Mouse (Mus musculus): ENCODE measurements at regions not wholly inside any gene's neighbourhood (a gene's known extent, or its start where the extent isn't known, plus 50 kb on each side); places are given as distances from the start of the nearest gene placed in this dataset.

DNA sequence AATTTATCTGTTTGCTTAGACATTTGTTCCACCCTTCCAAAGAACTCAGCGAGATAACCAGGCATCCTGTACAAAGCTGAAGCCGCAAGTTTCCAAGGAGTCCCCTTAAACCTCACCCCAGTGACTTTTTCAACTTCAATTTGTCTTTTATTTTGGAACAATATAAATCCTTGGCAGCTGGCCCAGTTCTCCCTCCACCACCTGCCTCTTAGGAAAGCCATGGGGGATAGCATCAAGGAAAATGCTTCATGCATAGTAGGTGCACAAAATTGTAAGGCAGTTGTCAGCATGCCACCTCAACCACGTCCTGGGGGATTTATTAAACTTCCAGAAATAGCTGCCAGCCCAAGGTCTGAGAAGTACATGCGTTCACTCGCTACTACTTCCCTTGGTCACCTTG lies 214.1 kb upstream of the Usp24 start:
- ATAC-seq (ENCODE audit: insufficient number of reproducible peaks, insufficient read depth, low FRiP score, low read depth): no peak
- no peak overlapping the region for H3K9ac ChIP-seq (ENCODE audit: low read length)
- no peaks in the 10 kb centered on the region for H3K27me3 ChIP-seq (ENCODE audit: control insufficient read depth, insufficient read depth, low read length)
- H3K4me3 ChIP-seq (ENCODE audit: control insufficient read depth in 1 of 2, insufficient read depth in 1 of 2, low read depth in 1 of 2, low read length in 2 of 2): no peak overlapping the region
- 0 out of 2 replicates have a peak, but pooled peaks cover 2% of the 10 kb centered on the region for H3K9me3 ChIP-seq (ENCODE audit: control insufficient read depth, low read length)
- no peak overlapping the region for H3K4me2 ChIP-seq (ENCODE audit: low read length)
- WGBS: 32% methylated on average over 5 of the region's 5 CpGs
- H3K36me3 ChIP-seq (ENCODE audit: control insufficient read depth, insufficient read depth, low read length): no peaks in the 10 kb centered on the region
- H3K27ac ChIP-seq (replicated peaks in 1 of 2; ENCODE audit: control insufficient read depth in 1 of 2, insufficient read depth in 1 of 2, low read depth in 2 of 2, low read length in 2 of 2): no peak overlapping the region
- H3K4me1 ChIP-seq (ENCODE audit: control insufficient read depth in 2 of 2, insufficient read depth in 2 of 2, low read length in 2 of 2): peaks cover 5 to 6% of the 10 kb centered on the region in 2 experiments; a peak in 3 of 4 replicates

- Histone ChIP-seq H3K9ac (ENCODE audit: low read length) (no peak overlapping the region), H3K4me2 (ENCODE audit: low read length) (no peak overlapping the region), H3K27ac (replicated peaks in 1 of 2; ENCODE audit: control insufficient read depth in 1 of 2, insufficient read depth in 1 of 2, low read depth in 2 of 2, low read length in 2 of 2) (no peak overlapping the region), H3K9me3 (ENCODE audit: control insufficient read depth, low read length) (no peaks in the 10 kb centered on the region), H3K36me3 (ENCODE audit: control insufficient read depth, insufficient read depth, low read length) (no peaks in the 10 kb centered on the region), H3K27me3 (ENCODE audit: control insufficient read depth, insufficient read depth, low read length) (no peaks in the 10 kb centered on the region), H3K4me1 (ENCODE audit: control insufficient read depth in 2 of 2, insufficient read depth in 2 of 2, low read length in 2 of 2) (peaks cover 5 to 6% of the 10 kb centered on the region in 2 experiments; a peak in 3 of 4 replicates), H3K4me3 (ENCODE audit: control insufficient read depth in 1 of 2, insufficient read depth in 1 of 2, low read depth in 1 of 2, low read length in 2 of 2) (no peak overlapping the region)
- WGBS: 50% methylated on average over 7 of the region's 7 CpGs
- ATAC-seq (ENCODE audit: insufficient number of reproducible peaks, insufficient read depth, low FRiP score, low read depth): no peak
Observed at GRCm38 (mm10) chr4:106102451-106102977, 213.5 kb upstream of the Usp24 start.

- Histone ChIP-seq H3K27ac (replicated peaks in 1 of 2; ENCODE audit: control insufficient read depth in 1 of 2, insufficient read depth in 1 of 2, low read depth in 2 of 2, low read length in 2 of 2) (no peak overlapping the region), H3K9ac (ENCODE audit: low read length) (no peak overlapping the region), H3K4me3 (ENCODE audit: control insufficient read depth in 1 of 2, insufficient read depth in 1 of 2, low read depth in 1 of 2, low read length in 2 of 2) (no peak overlapping the region), H3K36me3 (ENCODE audit: control insufficient read depth, insufficient read depth, low read length) (no peaks in the 10 kb centered on the region), H3K9me3 (ENCODE audit: control insufficient read depth, low read length) (no peaks in the 10 kb centered on the region), H3K27me3 (ENCODE audit: control insufficient read depth, insufficient read depth, low read length) (no peaks in the 10 kb centered on the region), H3K4me1 (ENCODE audit: control insufficient read depth in 2 of 2, insufficient read depth in 2 of 2, low read length in 2 of 2) (peaks cover 5 to 6% of the 10 kb centered on the region in 2 experiments; a peak in 3 of 4 replicates), H3K4me2 (ENCODE audit: low read length) (no peak overlapping the region)
- 84% methylated on average over 11 of the region's 11 CpGs for WGBS
- ATAC-seq (ENCODE audit: insufficient number of reproducible peaks, insufficient read depth, low FRiP score, low read depth): no peak
Observed at GRCm38 (mm10) chr4:106103750-106104635, 212.0 kb upstream of the Usp24 start.

GRCm38 (mm10) chr4:106112981-106113380 lies 203.0 kb upstream of the Usp24 start:
- no peaks in the 10 kb centered on the region for H3K9me3 ChIP-seq (ENCODE audit: control insufficient read depth, low read length)
- no peaks in the 10 kb centered on the region for H3K27me3 ChIP-seq (ENCODE audit: control insufficient read depth, insufficient read depth, low read length)
- no peak overlapping the region for H3K9ac ChIP-seq (ENCODE audit: low read length)
- H3K27ac ChIP-seq (replicated peaks in 1 of 2; ENCODE audit: control insufficient read depth in 1 of 2, insufficient read depth in 1 of 2, low read depth in 2 of 2, low read length in 2 of 2): no peak overlapping the region
- H3K4me3 ChIP-seq (ENCODE audit: control insufficient read depth in 1 of 2, insufficient read depth in 1 of 2, low read depth in 1 of 2, low read length in 2 of 2): no peak overlapping the region
- no peak for ATAC-seq (ENCODE audit: insufficient number of reproducible peaks, insufficient read depth, low FRiP score, low read depth)
- H3K4me2 ChIP-seq (ENCODE audit: low read length): no peak overlapping the region
- H3K36me3 ChIP-seq (ENCODE audit: control insufficient read depth, insufficient read depth, low read length): no peaks in the 10 kb centered on the region
- no peaks in the 10 kb centered on the region for H3K4me1 ChIP-seq (ENCODE audit: control insufficient read depth in 2 of 2, insufficient read depth in 2 of 2, low read length in 2 of 2)

GRCm38 (mm10) chr4:106113747-106114146 lies 202.3 kb upstream of the Usp24 start:
- no peaks in the 10 kb centered on the region for H3K4me1 ChIP-seq (ENCODE audit: control insufficient read depth in 2 of 2, insufficient read depth in 2 of 2, low read length in 2 of 2)
- no peaks in the 10 kb centered on the region for H3K27me3 ChIP-seq (ENCODE audit: control insufficient read depth, insufficient read depth, low read length)
- no peaks in the 10 kb centered on the region for H3K36me3 ChIP-seq (ENCODE audit: control insufficient read depth, insufficient read depth, low read length)
- no peaks in the 10 kb centered on the region for H3K9me3 ChIP-seq (ENCODE audit: control insufficient read depth, low read length)
- H3K4me3 ChIP-seq (ENCODE audit: control insufficient read depth in 1 of 2, insufficient read depth in 1 of 2, low read depth in 1 of 2, low read length in 2 of 2): no peak overlapping the region
- no peak overlapping the region for H3K27ac ChIP-seq (replicated peaks in 1 of 2; ENCODE audit: control insufficient read depth in 1 of 2, insufficient read depth in 1 of 2, low read depth in 2 of 2, low read length in 2 of 2)
- no peak overlapping the region for H3K4me2 ChIP-seq (ENCODE audit: low read length)
- no peak overlapping the region for H3K9ac ChIP-seq (ENCODE audit: low read length)
- no peak for ATAC-seq (ENCODE audit: insufficient number of reproducible peaks, insufficient read depth, low FRiP score, low read depth)

GRCm38 (mm10) chr4:106116611-106117010 lies 199.4 kb upstream of the Usp24 start:
- ATAC-seq (ENCODE audit: insufficient number of reproducible peaks, insufficient read depth, low FRiP score, low read depth): no peak
- Histone ChIP-seq H3K4me2 (ENCODE audit: low read length) (no peak overlapping the region), H3K4me1 (ENCODE audit: control insufficient read depth in 2 of 2, insufficient read depth in 2 of 2, low read length in 2 of 2) (no peaks in the 10 kb centered on the region), H3K27ac (replicated peaks in 1 of 2; ENCODE audit: control insufficient read depth in 1 of 2, insufficient read depth in 1 of 2, low read depth in 2 of 2, low read length in 2 of 2) (no peak overlapping the region), H3K27me3 (ENCODE audit: control insufficient read depth, insufficient read depth, low read length) (no peaks in the 10 kb centered on the region), H3K4me3 (ENCODE audit: control insufficient read depth in 1 of 2, insufficient read depth in 1 of 2, low read depth in 1 of 2, low read length in 2 of 2) (no peak overlapping the region), H3K36me3 (ENCODE audit: control insufficient read depth, insufficient read depth, low read length) (no peaks in the 10 kb centered on the region), H3K9me3 (ENCODE audit: control insufficient read depth, low read length) (no peaks in the 10 kb centered on the region), H3K9ac (ENCODE audit: low read length) (no peak overlapping the region)
- 75% methylated on average over 7 of the region's 7 CpGs for WGBS

DNA sequence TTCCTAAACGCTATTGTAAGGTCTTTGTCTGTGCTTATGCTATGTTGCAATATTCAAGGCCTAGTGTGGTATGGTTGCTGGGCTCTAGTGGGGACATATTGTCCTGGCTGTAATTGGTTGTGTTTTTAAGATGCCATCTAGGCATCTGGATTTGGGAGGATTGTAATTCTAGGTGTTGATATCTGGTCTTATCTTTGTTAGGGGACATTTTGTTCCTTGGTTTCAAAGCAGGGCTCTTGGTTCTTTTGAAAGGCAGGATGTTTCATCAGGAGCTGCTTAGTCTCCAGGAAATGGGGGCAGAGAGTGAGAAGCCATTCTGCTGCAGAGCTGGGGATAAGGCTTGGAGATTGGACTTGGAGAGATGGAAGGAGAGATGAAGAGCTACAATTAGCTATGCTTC lies 194.7 kb upstream of the Usp24 start:
- ATAC-seq (ENCODE audit: insufficient number of reproducible peaks, insufficient read depth, low FRiP score, low read depth): no peak
- 65% methylated on average over 1 of the region's 1 CpGs for WGBS

More for the DNA sequence above, 194.7 kb upstream of the Usp24 start:
- no peaks in the 10 kb centered on the region for H3K36me3 ChIP-seq (ENCODE audit: control insufficient read depth, insufficient read depth, low read length)
- no peaks in the 10 kb centered on the region; a peak in 1 of 4 replicates for H3K4me1 ChIP-seq (ENCODE audit: control insufficient read depth in 2 of 2, insufficient read depth in 2 of 2, low read length in 2 of 2)
- H3K9me3 ChIP-seq (ENCODE audit: control insufficient read depth, low read length): no peaks in the 10 kb centered on the region
- H3K4me2 ChIP-seq (ENCODE audit: low read length): no peak overlapping the region
- H3K27me3 ChIP-seq (ENCODE audit: control insufficient read depth, insufficient read depth, low read length): no peaks in the 10 kb centered on the region
- H3K4me3 ChIP-seq (ENCODE audit: control insufficient read depth in 1 of 2, insufficient read depth in 1 of 2, low read depth in 1 of 2, low read length in 2 of 2): no peak overlapping the region
- H3K9ac ChIP-seq (ENCODE audit: low read length): no peak overlapping the region
- H3K27ac ChIP-seq (replicated peaks in 1 of 2; ENCODE audit: control insufficient read depth in 1 of 2, insufficient read depth in 1 of 2, low read depth in 2 of 2, low read length in 2 of 2): no peak overlapping the region

Data from heart, embryonic 14.5 days (tissue).